Mouse (Mus musculus) cerebellum, adult 9-11 months (tissue): ENCODE data around the gene Pfn2.

Source experiments
- DNase-seq: peaks from one replicate; pipeline ENCODE4 v3.0.0; 2022

Pfn2 gene

DNA sequence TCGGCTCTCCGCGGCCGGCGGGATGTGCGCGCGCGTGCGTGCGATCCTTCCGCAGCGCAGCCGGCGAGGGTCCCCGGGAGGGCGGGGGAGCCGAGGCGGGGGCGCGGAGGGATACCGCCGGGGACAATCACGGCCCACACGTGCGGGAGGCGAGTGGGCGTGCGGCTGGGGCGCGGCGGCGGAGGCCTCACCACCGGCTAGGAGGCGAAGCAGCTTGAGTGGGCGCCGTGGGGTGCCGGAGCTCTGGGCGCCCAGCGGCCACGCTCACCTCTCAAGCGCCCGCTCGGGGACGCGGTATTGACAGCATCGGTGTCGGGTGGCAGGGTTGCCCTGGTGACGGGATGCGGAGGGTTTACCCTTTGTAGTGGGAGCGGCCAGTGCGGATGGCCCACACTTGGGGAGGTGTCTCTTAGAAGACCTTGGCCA lies at the start of gene Pfn2:
Gene Pfn2 (minus strand): TSS at position 320 of the 426 bp plus-strand sequence.
- peak; percentile 84 for DNase-seq

DNA sequence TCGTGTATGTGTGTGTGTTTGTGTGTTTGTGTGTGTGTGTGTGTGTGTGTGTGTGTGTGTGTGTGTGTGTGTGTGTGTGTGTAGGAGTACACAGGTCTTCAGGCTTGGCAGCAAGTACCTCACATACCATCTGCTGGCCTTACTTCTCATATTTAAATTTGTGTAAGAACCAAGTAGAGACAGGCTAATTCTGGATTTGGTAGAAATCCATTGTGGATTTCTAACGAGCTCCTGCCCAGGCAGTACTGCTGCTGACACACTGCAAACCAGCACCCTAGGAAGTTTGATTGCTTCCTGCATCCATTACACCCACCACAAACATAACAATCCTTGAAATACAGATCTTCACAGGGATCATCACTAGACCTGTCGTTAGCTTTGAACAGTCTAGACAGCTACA lies 35.1 kb upstream of the Pfn2 start:
- DNase-seq = no peak

DNA sequence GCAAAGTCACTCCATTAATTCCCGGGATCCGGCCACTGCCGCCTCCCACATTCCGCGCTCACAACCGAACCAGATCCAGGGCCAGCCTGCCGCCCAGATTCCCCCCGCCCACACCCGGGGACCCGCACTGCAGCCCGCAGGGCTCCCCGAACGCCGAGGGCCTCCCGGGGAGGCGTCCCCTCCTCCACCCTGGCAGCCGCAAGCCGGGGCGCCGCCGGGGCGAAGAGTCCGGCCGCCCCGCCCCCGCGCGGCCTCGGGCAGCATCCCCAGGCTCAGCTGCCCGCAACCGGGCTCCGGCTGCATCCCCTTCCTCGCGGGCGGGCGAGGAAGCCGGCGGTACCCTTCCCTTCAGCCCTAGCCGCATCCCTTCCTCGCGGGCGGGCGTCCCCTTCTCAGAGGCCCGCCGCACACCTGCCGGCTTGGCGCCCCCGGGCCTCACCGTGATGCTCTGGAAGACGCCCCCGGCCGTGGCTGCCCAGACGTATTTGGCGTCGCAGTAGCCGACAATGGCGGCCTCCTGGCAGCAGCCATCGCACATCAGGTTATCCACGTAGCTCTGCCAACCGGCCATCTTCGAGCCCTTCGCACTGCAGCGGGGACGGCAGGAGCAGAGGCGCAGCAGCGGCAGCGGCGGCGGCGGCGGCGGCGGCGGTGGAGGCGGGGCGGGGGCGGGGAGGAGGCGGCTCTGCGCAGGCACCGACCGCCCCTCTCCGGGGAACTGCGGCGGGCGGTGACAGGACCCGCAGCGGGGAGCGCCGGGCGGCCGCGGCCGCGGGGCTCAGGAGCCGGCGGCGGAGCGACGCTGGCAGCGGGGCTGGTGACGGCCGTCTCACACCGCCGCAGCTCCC lies 743 bp downstream of the Pfn2 start:
- peak; percentile 79 for DNase-seq

DNA sequence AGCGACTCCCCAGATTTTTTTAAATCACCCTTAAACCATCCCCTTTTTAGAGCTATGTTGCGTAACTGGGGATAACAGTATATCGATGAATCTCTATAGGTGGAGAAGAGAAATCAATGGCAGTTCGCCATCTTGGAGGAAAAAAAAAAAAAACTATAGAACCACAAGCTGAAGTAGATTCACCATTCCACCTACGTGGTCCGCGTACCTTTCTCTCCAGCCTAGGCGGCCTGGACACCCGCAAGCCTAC lies 1.3 kb downstream of the Pfn2 start:
- DNase-seq = no peak

DNA sequence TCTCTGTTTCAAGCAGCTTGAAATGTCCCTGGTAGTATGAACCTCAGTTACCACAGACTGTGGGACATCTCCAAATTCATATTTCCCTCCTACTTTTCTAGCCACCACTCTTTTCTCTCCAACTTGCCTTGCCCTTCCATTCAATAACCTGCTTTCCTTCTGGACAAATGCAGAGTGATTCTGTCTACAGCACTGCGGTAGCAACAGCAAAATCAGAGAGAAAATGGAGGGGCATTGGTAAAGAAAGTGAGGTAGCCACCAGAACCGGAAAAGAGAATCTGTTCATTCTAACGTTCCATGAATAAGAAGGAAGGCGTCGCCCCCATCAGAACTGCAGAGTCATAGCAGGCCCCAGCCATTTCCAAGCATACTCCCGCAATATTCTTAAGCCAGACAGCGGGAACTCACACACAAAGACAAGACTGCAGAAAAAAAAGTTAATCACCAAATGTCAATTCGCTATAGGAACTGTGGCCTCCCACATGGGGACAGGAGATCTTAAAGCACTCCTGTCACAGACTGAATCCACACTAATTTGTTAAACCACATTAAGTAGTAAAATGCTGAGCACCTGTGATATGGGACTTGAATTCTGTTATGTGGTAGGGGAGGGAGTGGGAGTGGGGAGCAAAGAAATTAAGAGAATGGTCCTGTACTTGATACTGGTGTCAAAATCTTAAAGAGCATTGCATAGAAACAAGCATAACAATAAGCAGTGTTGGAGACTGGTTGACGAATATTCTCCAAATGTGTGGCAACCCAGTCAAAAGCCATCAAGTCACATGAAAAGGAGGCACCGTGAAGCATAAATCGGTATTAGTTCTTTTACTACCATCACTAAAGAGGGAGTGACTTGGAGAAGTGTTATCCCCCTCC lies 1.9 kb downstream of the Pfn2 start:
- peak; percentile 30 for DNase-seq

DNA sequence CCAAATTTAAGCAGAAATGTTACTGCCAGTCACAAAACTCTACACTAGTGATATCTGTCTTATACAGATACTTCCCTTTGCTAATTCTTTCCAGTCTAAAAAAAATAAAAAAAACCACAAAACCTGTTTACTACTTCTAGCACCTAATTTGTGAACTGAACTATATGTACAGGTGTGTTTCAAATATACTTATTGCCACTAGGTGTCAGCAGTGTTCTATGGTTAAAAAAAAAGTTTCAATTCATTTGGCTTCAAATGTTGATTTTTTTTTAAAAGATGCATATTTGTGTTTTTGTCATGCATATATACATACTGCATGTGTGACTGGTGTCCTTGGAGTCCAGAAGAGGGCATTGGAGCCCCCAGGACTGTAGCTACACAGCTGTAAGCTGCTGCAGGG lies 4.1 kb downstream of the Pfn2 start:
- DNase-seq = no peak

DNA sequence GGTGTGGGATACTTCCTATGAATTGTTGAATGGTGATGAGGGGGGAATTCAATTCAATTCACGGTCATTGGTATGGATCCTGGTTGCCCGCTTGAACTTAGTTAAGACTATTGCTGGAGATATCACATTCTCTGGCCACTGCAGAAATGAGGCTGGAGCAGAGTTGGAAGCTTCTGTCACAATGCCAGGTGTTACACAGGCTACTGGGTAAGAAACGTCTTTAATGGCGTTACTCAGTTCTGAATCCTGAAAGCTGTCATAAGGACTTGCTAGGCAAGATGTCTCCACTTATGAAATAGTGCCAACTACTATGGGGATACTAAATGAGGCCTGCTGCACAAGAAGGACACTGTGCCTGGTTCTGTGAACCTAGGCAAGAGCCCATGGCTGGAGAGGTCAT lies 11.0 kb downstream of the Pfn2 start:
- no peak for DNase-seq

DNA sequence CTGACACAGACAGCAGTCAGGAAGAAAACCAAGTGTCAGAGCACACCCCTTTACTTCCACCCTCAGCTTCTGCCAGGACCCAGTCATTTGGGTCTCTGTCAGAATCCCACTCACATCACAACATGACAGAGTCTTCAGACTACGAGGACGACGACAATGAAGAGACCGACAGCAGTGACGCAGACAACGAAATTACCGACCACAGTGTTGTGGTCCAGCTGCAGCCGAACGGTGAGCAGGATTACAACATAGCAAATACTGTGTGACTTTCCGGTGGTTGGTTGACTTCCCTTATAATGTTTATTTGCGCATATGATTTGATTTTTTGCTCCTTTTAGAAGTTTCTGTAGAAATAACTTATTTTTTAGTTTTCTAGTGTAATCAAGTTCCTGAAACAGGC lies 14.3 kb downstream of the Pfn2 start:
- no peak for DNase-seq

DNA sequence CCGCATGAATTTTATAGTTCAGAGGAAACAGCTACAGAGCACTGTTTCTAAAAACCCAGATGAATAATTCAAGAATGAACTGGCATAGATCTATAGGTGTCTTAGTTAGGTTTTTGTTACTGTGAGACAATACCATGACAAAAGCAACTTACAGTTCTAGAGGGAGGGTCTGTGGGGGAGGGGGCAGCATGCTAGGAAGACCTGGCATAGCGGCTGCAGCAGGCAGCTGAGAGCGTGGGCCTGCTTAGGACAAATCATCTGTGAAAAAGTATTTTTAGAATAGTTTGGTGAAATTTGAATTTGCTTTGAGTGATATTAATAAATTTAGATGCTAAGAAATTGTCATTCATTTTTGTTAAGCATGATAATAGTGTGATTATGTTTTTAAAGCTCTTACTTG lies 22.0 kb downstream of the Pfn2 start:
- no peak for DNase-seq

DNA sequence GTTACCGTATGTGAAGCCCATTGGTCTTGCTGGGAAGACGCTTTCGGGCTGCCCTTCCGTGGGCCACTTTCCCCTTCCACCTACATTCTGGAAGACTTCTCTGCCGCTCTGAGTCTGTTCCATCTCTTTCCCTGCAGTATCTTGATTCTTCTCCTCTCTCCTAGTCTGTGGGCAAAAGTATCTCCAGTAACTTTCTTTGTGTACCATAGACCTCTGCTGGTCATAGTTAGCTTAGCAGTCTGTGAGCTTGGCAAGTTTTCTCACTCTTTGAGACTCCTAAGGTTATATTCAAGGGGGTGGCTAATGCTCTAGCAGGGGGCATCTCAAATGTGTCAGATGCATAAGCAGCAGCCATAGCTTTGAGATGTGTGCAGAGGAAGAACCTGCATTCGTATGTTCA lies 32.4 kb downstream of the Pfn2 start:
- no peak for DNase-seq

DNA sequence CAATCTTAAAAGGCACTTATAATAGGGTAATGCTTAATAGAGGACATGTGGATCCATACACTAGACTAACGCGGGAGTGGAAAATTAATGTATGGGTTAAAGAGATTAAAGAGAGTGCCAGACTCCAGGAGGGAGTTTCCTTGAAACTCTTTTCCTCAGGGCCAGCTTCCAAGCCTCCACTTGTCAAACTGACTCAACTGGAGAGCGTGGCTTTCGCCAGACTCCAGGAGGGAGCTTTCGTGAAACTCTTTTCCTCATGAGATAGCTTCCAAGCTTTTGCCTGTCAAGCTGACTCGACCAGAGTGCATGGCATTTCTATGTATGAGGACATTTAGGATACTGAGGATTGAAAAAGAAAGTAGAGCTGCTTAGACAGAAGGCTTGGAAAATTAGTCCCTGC lies 52.8 kb downstream of the Pfn2 start:
- peak; percentile 22 for DNase-seq
